Mouse (Mus musculus) embryo, embryonic 9.5 days (tissue): ENCODE data around the gene Zdhhc6.

Experiments
- DNase-seq: peaks from one replicate; pipeline ENCODE4 v3.0.0-alpha.2; 2017; ENCODE audit errors: extremely low spot score

The Zdhhc6 gene

GRCm38 (mm10) chr19:55305024-55305423, 10.8 kb downstream of the Zdhhc6 start:
- no peak for DNase-seq

- DNase-seq: no peak
These were observed 15.3 kb downstream of the Zdhhc6 start for GRCm38 (mm10) chr19:55300525-55300924.

GRCm38 (mm10) chr19:55299378-55299777, 16.5 kb downstream of the Zdhhc6 start:
- DNase-seq: no peak

- no peak for DNase-seq
These were observed 17.9 kb downstream of the Zdhhc6 start for GRCm38 (mm10) chr19:55297961-55298360.

- no peak for DNase-seq
These were observed 18.3 kb downstream of the Zdhhc6 start for GRCm38 (mm10) chr19:55297489-55297888.

GRCm38 (mm10) chr19:55296301-55296700, 19.5 kb downstream of the Zdhhc6 start:
- no peak for DNase-seq

GRCm38 (mm10) chr19:55295556-55295955, 20.3 kb downstream of the Zdhhc6 start:
- no peak for DNase-seq

GRCm38 (mm10) chr19:55295075-55295474, 20.8 kb downstream of the Zdhhc6 start:
- DNase-seq: no peak

- DNase-seq: no peak
These were observed 22.7 kb downstream of the Zdhhc6 start for GRCm38 (mm10) chr19:55293175-55293574.

- DNase-seq: no peak
These were observed 23.5 kb downstream of the Zdhhc6 start for GRCm38 (mm10) chr19:55292210-55292850.

- no peak for DNase-seq
These were observed 25.1 kb downstream of the Zdhhc6 start for GRCm38 (mm10) chr19:55290621-55291270.

GRCm38 (mm10) chr19:55288974-55289373, 26.9 kb downstream of the Zdhhc6 start:
- DNase-seq: no peak

- DNase-seq: no peak
These were observed 29.8 kb downstream of the Zdhhc6 start for GRCm38 (mm10) chr19:55286034-55286433.

GRCm38 (mm10) chr19:55284093-55284492, 31.7 kb downstream of the Zdhhc6 start:
- no peak for DNase-seq

GRCm38 (mm10) chr19:55276770-55277169, 39.1 kb downstream of the Zdhhc6 start:
- DNase-seq: no peak

- DNase-seq: no peak
These were observed 39.7 kb downstream of the Zdhhc6 start for GRCm38 (mm10) chr19:55276100-55276499.

- DNase-seq: no peak
These were observed 42.5 kb downstream of the Zdhhc6 start for GRCm38 (mm10) chr19:55273340-55273739.

GRCm38 (mm10) chr19:55271448-55271847, 44.4 kb downstream of the Zdhhc6 start:
- peak; percentile 13 for DNase-seq

GRCm38 (mm10) chr19:55269051-55269450, 46.8 kb downstream of the Zdhhc6 start:
- no peak for DNase-seq

GRCm38 (mm10) chr19:55268150-55268549, 47.7 kb downstream of the Zdhhc6 start:
- DNase-seq: no peak

GRCm38 (mm10) chr19:55266786-55267185, 49.0 kb downstream of the Zdhhc6 start:
- DNase-seq: no peak

- DNase-seq: no peak
These were observed 50.6 kb downstream of the Zdhhc6 start for GRCm38 (mm10) chr19:55265269-55265668.

GRCm38 (mm10) chr19:55260389-55261184, 55.2 kb downstream of the Zdhhc6 start:
- DNase-seq: no peak
